Mouse (Mus musculus) forebrain, embryonic 14.5 days (tissue): ENCODE data around the gene Pnrc2. TPM values are rescaled to one million over a fixed set of nuclear protein-coding genes. Genes with fewer than 3 reads are reported as not detected.

Experiments used
- ATAC-seq: fragments of 200-750 bp; cut with Nextera tagmentation; 2 replicates; pipeline ENCODE4 v1.8.0; 2017; ENCODE audit warnings: mild to moderate bottlenecking, moderate library complexity
- DNase-seq: peaks from one replicate; pipeline ENCODE4 v3.0.0-alpha.2; 2015; ENCODE audit warnings: low spot score
- H3K27ac ChIP-seq: fragments of 300-500 bp; sonication (generic); 2 replicates; pipeline ENCODE4 v1.5.1; 2014; ENCODE audit warnings: low read depth, mild to moderate bottlenecking, control low read depth, low read length, moderate library complexity
- H3K27me3 ChIP-seq: fragments of 300-500 bp; sonication (generic); replicated peaks from 2 replicates; pipeline ENCODE4 v1.6.1; 2014; ENCODE audit warnings: low read length, control low read depth, mixed read lengths; ENCODE audit not compliant: control insufficient read depth, insufficient read depth
- H3K36me3 ChIP-seq: fragments of 300-500 bp; sonication (generic); 2 replicates; pipeline ENCODE4 v1.6.1; 2014; ENCODE audit warnings: low read length, control low read depth; ENCODE audit not compliant: control insufficient read depth, insufficient read depth
- H3K4me1 ChIP-seq: fragments of 300-500 bp; sonication (generic); 2 replicates; pipeline ENCODE4 v1.6.1; 2014; ENCODE audit warnings: antibody characterized with exemption, low read length, control low read depth; ENCODE audit not compliant: control insufficient read depth, insufficient read depth
- H3K4me2 ChIP-seq: fragments of 300-500 bp; sonication (generic); 2 replicates; pipeline ENCODE4 v1.6.1; 2014; ENCODE audit warnings: mild to moderate bottlenecking, control low read depth, low read length
- H3K4me3 ChIP-seq: fragments of 300-500 bp; sonication (generic); 2 replicates; pipeline ENCODE4 v1.5.1; 2014; ENCODE audit warnings: low read depth, low read length, control low read depth
- H3K9ac ChIP-seq: fragments of 300-500 bp; sonication (generic); 2 replicates; pipeline ENCODE4 v1.6.1; 2014; ENCODE audit warnings: mild to moderate bottlenecking, low read length, control low read depth, moderate library complexity
- H3K9me3 ChIP-seq: fragments of 300-500 bp; sonication (generic); replicated peaks from 2 replicates; pipeline ENCODE4 v1.6.1; 2016; ENCODE audit warnings: low read length, control low read depth, mixed read lengths; ENCODE audit not compliant: control insufficient read depth
- WGBS: fragments of 180-500 bp; shearing (Covaris S2); extraction: QIAGEN DNeasy Blood & Tissue Kit; methylation state at CpG from one replicate; pipeline ENCODE4 v1.1.7; 2014; 5-methylcytosine and 5-hydroxymethylcytosine counted together
- polyA plus RNA-seq: library from polyadenylated mRNA; unstranded; fragments of >200 nt; fragmentation: Nextera tagmentation; extraction: Ambion mirVana; gene quantifications from 2 replicates; pipeline ENCODE4 v1.2.1, GENCODE M21; 2014

Pnrc2 gene
- polyA plus RNA-seq, 1 experiment from 2014 or later = 165 TPM

GRCm38 (mm10) chr4:135847581-135847980 is 26.1 kb downstream of the Pnrc2 start:
- H3K4me2 ChIP-seq = no peak overlapping the region

DNA sequence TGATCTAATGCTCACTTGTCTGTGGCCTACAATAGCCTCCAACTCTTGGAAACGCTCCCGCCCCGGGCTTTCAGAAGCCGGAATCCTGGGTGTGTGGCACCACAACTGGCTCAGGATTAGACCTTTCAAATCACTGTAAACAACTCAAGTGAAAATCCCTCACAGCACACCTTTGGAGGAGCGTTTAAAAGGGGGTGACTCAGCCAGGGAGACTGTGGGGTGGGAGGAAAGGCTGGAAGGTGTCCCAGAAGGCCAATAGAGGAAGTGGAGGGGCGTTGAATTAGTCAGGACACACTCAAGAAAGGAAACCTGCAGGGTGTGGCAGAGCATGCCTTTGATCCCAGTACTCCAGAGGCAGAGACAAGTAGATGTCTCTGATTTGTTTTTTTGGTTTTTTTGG is 29.2 kb downstream of the Pnrc2 start:
- Histone ChIP-seq H3K4me1 (no peaks in the 10 kb centered on the region), H3K9me3 (no peaks in the 10 kb centered on the region), H3K4me3 (no peak overlapping the region), H3K27me3 (no peaks in the 10 kb centered on the region), H3K36me3 (no peaks in the 10 kb centered on the region), H3K4me2 (no peak overlapping the region), H3K9ac (no peak overlapping the region), H3K27ac (no peak overlapping the region)
- DNase-seq = no peak
- WGBS = 83% methylated on average over 6 of the region's 6 CpGs
- ATAC-seq = no peak

More at GRCm38 (mm10) chr4:135847581-135847980, 26.1 kb downstream of the Pnrc2 start:
- WGBS = 67% methylated on average over 5 of the region's 5 CpGs
- Histone ChIP-seq H3K9me3 (no peaks in the 10 kb centered on the region), H3K36me3 (no peaks in the 10 kb centered on the region), H3K4me1 (peaks cover 11% of the 10 kb centered on the region), H3K27me3 (no peaks in the 10 kb centered on the region), H3K9ac (no peak overlapping the region), H3K4me3 (no peak overlapping the region), H3K27ac (no peak overlapping the region)
- ATAC-seq = no peak
- no peak for DNase-seq

GRCm38 (mm10) chr4:135839293-135840011 is 34.2 kb downstream of the Pnrc2 start:
- no peak overlapping the region for H3K9ac ChIP-seq
- H3K4me1 ChIP-seq = no peaks in the 10 kb centered on the region
- no peak overlapping the region for H3K4me3 ChIP-seq
- 92% methylated on average over 21 of the region's 21 CpGs for WGBS
- H3K9me3 ChIP-seq = no peaks in the 10 kb centered on the region
- ATAC-seq (no peak), DNase-seq (no peak)
- H3K4me2 ChIP-seq = no peak overlapping the region
- no peaks in the 10 kb centered on the region for H3K27me3 ChIP-seq
- H3K27ac ChIP-seq = no peak overlapping the region
- H3K36me3 ChIP-seq = no peaks in the 10 kb centered on the region

GRCm38 (mm10) chr4:135838925-135839292 is 34.7 kb downstream of the Pnrc2 start:
- Histone ChIP-seq H3K4me3 (no peak overlapping the region), H3K36me3 (no peaks in the 10 kb centered on the region), H3K27ac (no peak overlapping the region), H3K4me1 (peaks cover 2% of the 10 kb centered on the region; the same call in 1 of the 2 replicates), H3K27me3 (no peaks in the 10 kb centered on the region), H3K4me2 (no peak overlapping the region), H3K9ac (no peak overlapping the region), H3K9me3 (no peaks in the 10 kb centered on the region)
- WGBS = 75% methylated on average over 3 of the region's 3 CpGs
- ATAC-seq = no peak
- DNase-seq = no peak

GRCm38 (mm10) chr4:135834124-135834717 is 39.4 kb downstream of the Pnrc2 start:
- ATAC-seq = no peak
- peak overlapping the region; percentile 70 for H3K27ac ChIP-seq
- peaks cover 14% of the 10 kb centered on the region for H3K4me1 ChIP-seq
- H3K9me3 ChIP-seq = no peaks in the 10 kb centered on the region
- no peak overlapping the region for H3K4me2 ChIP-seq
- no peaks in the 10 kb centered on the region for H3K27me3 ChIP-seq
- no peaks in the 10 kb centered on the region for H3K36me3 ChIP-seq
- no peak for DNase-seq
- no peak overlapping the region for H3K4me3 ChIP-seq
- 92% methylated on average over 8 of the region's 8 CpGs for WGBS
- H3K9ac ChIP-seq = no peak overlapping the region

DNA sequence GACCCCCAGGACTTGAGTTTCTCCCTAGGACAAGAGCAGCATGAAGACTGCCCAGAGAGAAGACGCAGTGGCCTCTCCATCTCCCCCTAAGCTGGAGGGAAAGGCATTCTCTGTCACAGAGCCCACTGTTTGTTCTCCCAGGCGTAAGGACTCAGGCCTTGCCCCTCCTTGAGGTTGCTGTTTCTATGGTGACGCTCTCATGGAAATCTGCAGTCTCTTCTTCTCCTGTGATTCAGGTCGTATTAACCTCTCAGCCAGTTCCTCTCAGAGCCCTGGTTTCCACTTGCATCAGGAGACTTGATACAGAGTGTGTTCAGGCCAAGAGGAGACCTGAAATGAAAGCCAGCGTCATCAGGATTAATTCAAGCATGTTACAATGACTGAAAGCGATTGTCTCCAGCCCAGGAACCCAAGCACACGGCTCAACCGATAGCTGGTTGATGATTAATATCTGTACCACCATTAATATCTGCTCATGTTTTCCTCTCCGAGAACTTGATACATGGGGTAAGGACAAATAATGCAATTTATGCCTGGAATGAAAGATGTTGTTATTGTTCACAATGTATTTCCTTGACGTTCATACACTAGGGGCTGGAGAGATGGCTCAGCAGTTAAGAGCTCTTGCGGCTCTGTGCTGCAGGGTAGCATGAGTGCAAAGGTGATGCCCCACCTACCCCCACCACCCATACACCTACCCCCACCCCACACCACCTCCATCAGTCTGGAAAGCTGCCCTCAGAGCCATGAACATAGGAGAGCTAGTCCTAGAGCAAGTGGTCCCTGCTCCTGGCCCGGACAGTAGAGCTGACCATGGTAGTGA is 40.1 kb downstream of the Pnrc2 start:
- WGBS = 43% methylated on average over 12 of the region's 12 CpGs
- H3K27ac ChIP-seq = peak overlapping the region; percentile 70
- no peak overlapping the region for H3K4me3 ChIP-seq
- ATAC-seq (peak; percentile 73), DNase-seq (peak; percentile 78)
- peaks cover 20% of the 10 kb centered on the region for H3K4me1 ChIP-seq
- H3K9me3 ChIP-seq = no peaks in the 10 kb centered on the region
- H3K9ac ChIP-seq = peak overlapping the region; percentile 45; the same call in 1 of the 2 replicates
- 0 out of 2 replicates have a peak overlapping the region, but pooled peaks have one; percentile 18 for H3K4me2 ChIP-seq
- no peaks in the 10 kb centered on the region for H3K36me3 ChIP-seq
- no peaks in the 10 kb centered on the region for H3K27me3 ChIP-seq

DNA sequence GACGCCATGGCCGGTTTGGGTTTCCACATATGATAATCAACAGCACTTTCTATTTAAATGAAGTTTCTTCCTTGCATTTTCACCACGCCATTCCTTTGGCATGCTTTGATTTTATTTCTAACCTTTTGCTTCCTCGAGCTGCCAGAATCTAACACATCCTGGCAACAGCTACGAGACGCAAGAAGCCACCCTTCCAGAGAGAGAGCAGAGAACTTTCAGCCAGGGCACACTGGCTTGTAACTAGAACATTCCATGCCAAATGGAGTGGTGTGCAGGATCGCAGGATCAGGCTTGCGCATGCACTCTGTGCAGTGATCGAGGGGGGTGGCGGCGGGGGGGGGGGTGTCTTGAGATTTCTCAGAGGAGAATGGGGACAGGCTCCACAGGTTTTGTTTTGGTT is 41.6 kb downstream of the Pnrc2 start:
- no peak overlapping the region for H3K4me3 ChIP-seq
- no peak overlapping the region for H3K27ac ChIP-seq
- no peak overlapping the region for H3K4me2 ChIP-seq
- WGBS = 78% methylated on average over 11 of the region's 11 CpGs
- H3K9ac ChIP-seq = no peak overlapping the region
- H3K27me3 ChIP-seq = no peaks in the 10 kb centered on the region
- no peak for ATAC-seq
- no peaks in the 10 kb centered on the region for H3K9me3 ChIP-seq
- no peaks in the 10 kb centered on the region for H3K36me3 ChIP-seq
- peaks cover 22% of the 10 kb centered on the region for H3K4me1 ChIP-seq
- DNase-seq = no peak

- peaks cover 17% of the 10 kb centered on the region for H3K4me1 ChIP-seq
- no peaks in the 10 kb centered on the region for H3K36me3 ChIP-seq
- no peaks in the 10 kb centered on the region for H3K9me3 ChIP-seq
- H3K4me3 ChIP-seq = no peak overlapping the region
- H3K9ac ChIP-seq = no peak overlapping the region
- no peaks in the 10 kb centered on the region for H3K27me3 ChIP-seq
- 13% methylated on average over 11 of the region's 11 CpGs for WGBS
- H3K4me2 ChIP-seq = peak overlapping the region; percentile 2; the same call in 1 of the 2 replicates
- peak; percentile 55 for ATAC-seq
- peak overlapping the region; percentile 35 for H3K27ac ChIP-seq
- DNase-seq = peak; percentile 80
Observed at GRCm38 (mm10) chr4:135828491-135828890, 45.2 kb downstream of the Pnrc2 start.
